Mouse (Mus musculus) embryonic facial prominence, embryonic 11.5 days (tissue): ENCODE measurements around the gene Ppip5k2. TPM values are rescaled to one million over a fixed set of nuclear protein-coding genes. Genes with fewer than 3 reads are reported as not detected.

Experiments used
- ATAC-seq: fragments of 200-750 bp; cut with Nextera tagmentation; replicated peaks from 2 replicates; pipeline ENCODE4 v1.8.0; 2017; ENCODE audit warnings: low read depth; ENCODE audit not compliant: insufficient number of reproducible peaks, low FRiP score, low TSS enrichment
- DNase-seq: peaks from one replicate; pipeline ENCODE4 v3.0.0-alpha.2; 2015; ENCODE audit warnings: low spot score
- H3K27ac ChIP-seq: fragments of 300-500 bp; sonication (generic); replicated peaks from 2 replicates; pipeline ENCODE4 v1.5.1; 2014; ENCODE audit warnings: mild to moderate bottlenecking, low read depth, low read length, control low read depth
- H3K27me3 ChIP-seq: fragments of 300-500 bp; sonication (generic); 2 replicates; pipeline ENCODE4 v1.6.1; 2014; ENCODE audit warnings: mild to moderate bottlenecking, low read length, moderate library complexity, mixed read lengths; ENCODE audit not compliant: control insufficient read depth, insufficient read depth
- H3K36me3 ChIP-seq: fragments of 300-500 bp; sonication (generic); replicated peaks from 2 replicates; pipeline ENCODE4 v1.6.1; 2014; ENCODE audit warnings: low read depth, mild to moderate bottlenecking, low read length, moderate library complexity, mixed read lengths; ENCODE audit not compliant: control insufficient read depth, insufficient read depth
- H3K4me1 ChIP-seq: fragments of 300-500 bp; sonication (generic); 2 replicates; pipeline ENCODE4 v1.6.1; 2014; ENCODE audit warnings: low read length, mixed read lengths; ENCODE audit not compliant: control insufficient read depth, insufficient read depth
- H3K4me2 ChIP-seq: fragments of 300-500 bp; sonication (generic); 2 replicates; pipeline ENCODE4 v1.6.1; 2014; ENCODE audit warnings: low read depth, mild to moderate bottlenecking, control low read depth, low read length, moderate library complexity
- H3K4me3 ChIP-seq: fragments of 300-500 bp; sonication (generic); 2 replicates; pipeline ENCODE4 v1.5.1; 2014; ENCODE audit warnings: low read depth, low read length, control low read depth
- H3K9ac ChIP-seq: fragments of 300-500 bp; sonication (generic); replicated peaks from 2 replicates; pipeline ENCODE4 v1.6.1; 2014; ENCODE audit warnings: mild to moderate bottlenecking, control low read depth, low read length
- H3K9me3 ChIP-seq: fragments of 300-500 bp; sonication (generic); replicated peaks from 2 replicates; pipeline ENCODE4 v1.6.1; 2016; ENCODE audit warnings: mild to moderate bottlenecking, low read length, inconsistent platforms, mixed read lengths; ENCODE audit not compliant: control insufficient read depth
- WGBS: fragments of 180-500 bp; shearing (Covaris S2); extraction: QIAGEN DNeasy Blood & Tissue Kit; methylation state at CpG from one replicate; pipeline ENCODE4 v1.1.7; 2014; 5-methylcytosine and 5-hydroxymethylcytosine counted together
- polyA plus RNA-seq: library from polyadenylated mRNA; unstranded; fragments of >200 nt; fragmentation: Nextera tagmentation; extraction: Ambion mirVana; gene quantifications from 2 replicates; pipeline ENCODE4 v1.2.1, GENCODE M21; 2014

Ppip5k2 gene
- polyA plus RNA-seq, 1 experiment from 2014 or later, result 52.0 TPM

DNA sequence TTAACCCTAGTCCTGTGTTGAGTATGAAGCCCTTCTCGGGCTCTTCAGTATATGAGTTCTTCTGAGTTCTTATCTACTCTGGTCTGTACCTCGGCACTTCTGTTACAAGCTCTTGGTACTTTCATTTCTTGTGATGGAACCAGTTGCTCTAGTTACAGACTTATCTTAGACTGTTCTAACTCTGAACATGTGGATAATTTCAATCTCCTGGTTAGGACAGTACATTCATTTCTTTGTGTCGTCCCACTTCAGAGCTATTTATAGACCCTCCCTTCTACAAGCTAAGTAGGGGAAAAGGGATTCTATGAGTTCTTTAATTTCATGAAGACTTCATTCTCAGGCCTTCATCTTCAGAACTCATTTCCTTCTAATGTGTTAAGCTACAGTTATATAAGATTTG is 17.5 kb upstream of the Ppip5k2 start:
- 94% methylated on average over 3 of the region's 3 CpGs for WGBS
- Histone ChIP-seq H3K9ac (no peak overlapping the region), H3K4me1 (no peaks in the 10 kb centered on the region), H3K27ac (no peak overlapping the region), H3K4me2 (no peak overlapping the region), H3K36me3 (no peaks in the 10 kb centered on the region), H3K9me3 (no peaks in the 10 kb centered on the region), H3K27me3 (no peaks in the 10 kb centered on the region), H3K4me3 (no peak overlapping the region)
- ATAC-seq (no peak), DNase-seq (no peak)

- no peak overlapping the region for H3K4me3 ChIP-seq
- H3K4me1 ChIP-seq, result no peaks in the 10 kb centered on the region
- DNase-seq, result no peak
- H3K27me3 ChIP-seq, result no peaks in the 10 kb centered on the region
- H3K9ac ChIP-seq, result no peak overlapping the region
- H3K9me3 ChIP-seq, result no peaks in the 10 kb centered on the region
- H3K27ac ChIP-seq, result no peak overlapping the region
- no peaks in the 10 kb centered on the region for H3K36me3 ChIP-seq
- H3K4me2 ChIP-seq, result no peak overlapping the region
- no peak for ATAC-seq
- 91% methylated on average over 11 of the region's 11 CpGs for WGBS
Measured at GRCm38 (mm10) chr1:97785685-97786393, 15.6 kb upstream of the Ppip5k2 start.

DNA sequence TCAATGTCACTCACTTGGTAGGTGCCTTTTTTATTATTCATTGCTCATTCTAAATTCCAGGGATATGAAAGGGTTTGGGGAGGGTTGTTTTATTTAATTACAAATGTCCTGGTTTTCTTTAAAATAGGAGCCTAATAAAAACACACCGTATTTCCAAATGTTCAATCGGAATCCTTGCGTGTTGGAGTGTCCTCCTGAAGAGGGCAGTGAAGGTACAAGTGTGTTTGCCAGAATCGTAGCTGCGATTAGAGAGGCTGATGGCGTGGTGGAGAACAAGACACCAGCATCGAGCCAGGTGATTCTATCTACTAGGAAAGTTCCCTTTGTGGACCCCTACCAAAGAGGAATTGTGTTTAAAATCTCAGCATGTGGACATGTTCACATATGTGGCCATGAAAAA is 14.7 kb upstream of the Ppip5k2 start:
- Histone ChIP-seq H3K9ac (no peak overlapping the region), H3K4me1 (no peaks in the 10 kb centered on the region), H3K27me3 (no peaks in the 10 kb centered on the region), H3K36me3 (no peaks in the 10 kb centered on the region), H3K27ac (no peak overlapping the region), H3K4me2 (no peak overlapping the region), H3K9me3 (no peaks in the 10 kb centered on the region), H3K4me3 (no peak overlapping the region)
- 80% methylated on average over 7 of the region's 7 CpGs for WGBS
- ATAC-seq, result no peak
- no peak for DNase-seq

DNA sequence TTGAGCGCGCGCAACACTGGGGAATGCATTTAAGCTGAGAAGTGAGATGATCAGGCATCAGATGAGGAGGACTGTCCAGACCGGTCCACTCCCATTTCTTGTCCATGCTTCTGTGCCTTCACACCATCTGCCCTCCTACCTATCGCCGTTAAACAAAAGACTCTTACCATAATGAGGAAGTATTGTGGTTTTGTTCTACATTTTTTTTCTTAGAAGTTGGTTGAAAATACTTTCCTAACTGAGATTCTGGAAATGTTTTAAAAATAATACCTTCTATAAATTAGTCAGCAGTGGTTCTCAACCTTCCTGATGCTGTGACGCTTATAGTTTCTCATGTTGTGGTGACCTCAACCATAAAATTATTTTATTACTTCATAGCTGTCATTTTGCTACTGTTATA is 11.5 kb upstream of the Ppip5k2 start:
- H3K4me1 ChIP-seq, result no peaks in the 10 kb centered on the region
- H3K9ac ChIP-seq, result no peak overlapping the region
- DNase-seq (no peak), ATAC-seq (no peak)
- no peaks in the 10 kb centered on the region for H3K36me3 ChIP-seq
- no peak overlapping the region for H3K27ac ChIP-seq
- WGBS, result 95% methylated on average over 7 of the region's 7 CpGs
- H3K9me3 ChIP-seq, result no peaks in the 10 kb centered on the region
- no peak overlapping the region for H3K4me2 ChIP-seq
- H3K4me3 ChIP-seq, result no peak overlapping the region
- no peaks in the 10 kb centered on the region for H3K27me3 ChIP-seq

GRCm38 (mm10) chr1:97773973-97774372 is 3.8 kb upstream of the Ppip5k2 start:
- ATAC-seq (no peak), DNase-seq (no peak)
- Histone ChIP-seq H3K9ac (no peak overlapping the region), H3K9me3 (no peaks in the 10 kb centered on the region), H3K4me2 (no peak overlapping the region), H3K4me1 (no peaks in the 10 kb centered on the region), H3K27ac (no peak overlapping the region), H3K4me3 (no peak overlapping the region), H3K27me3 (no peaks in the 10 kb centered on the region), H3K36me3 (no peaks in the 10 kb centered on the region)
- WGBS, result 95% methylated on average over 2 of the region's 2 CpGs

GRCm38 (mm10) chr1:97773362-97773761 is 3.2 kb upstream of the Ppip5k2 start:
- DNase-seq, result no peak
- Histone ChIP-seq H3K27me3 (no peaks in the 10 kb centered on the region), H3K4me3 (no peak overlapping the region), H3K27ac (no peak overlapping the region), H3K4me1 (no peaks in the 10 kb centered on the region), H3K9ac (no peak overlapping the region), H3K9me3 (no peaks in the 10 kb centered on the region), H3K36me3 (no peaks in the 10 kb centered on the region), H3K4me2 (no peak overlapping the region)
- WGBS, result 89% methylated on average over 6 of the region's 6 CpGs
- ATAC-seq, result no peak

DNA sequence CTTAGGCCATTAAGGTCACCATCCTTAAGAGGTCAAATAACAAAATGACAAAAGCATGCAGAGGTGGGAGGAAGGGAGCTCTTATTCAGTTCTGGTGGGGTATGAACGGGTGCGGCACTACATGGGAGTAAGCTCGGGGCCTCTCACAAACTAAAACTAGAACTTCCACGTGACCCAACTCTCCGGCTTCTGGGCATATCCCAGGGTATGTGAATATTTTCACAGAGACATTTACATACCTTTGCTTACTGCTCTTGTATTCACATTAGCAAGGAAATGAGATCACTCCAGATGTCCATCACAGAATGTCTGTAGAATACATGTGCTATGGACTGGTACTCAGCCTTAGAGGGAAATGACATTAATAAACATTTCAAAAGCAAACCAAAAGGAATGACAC is 1.5 kb upstream of the Ppip5k2 start:
- no peak overlapping the region for H3K4me3 ChIP-seq
- no peaks in the 10 kb centered on the region for H3K4me1 ChIP-seq
- H3K9ac ChIP-seq, result no peak overlapping the region
- H3K27ac ChIP-seq, result no peak overlapping the region
- ATAC-seq, result no peak
- no peak for DNase-seq
- no peaks in the 10 kb centered on the region for H3K27me3 ChIP-seq
- WGBS, result 97% methylated on average over 5 of the region's 5 CpGs
- no peak overlapping the region for H3K4me2 ChIP-seq
- no peaks in the 10 kb centered on the region for H3K36me3 ChIP-seq
- H3K9me3 ChIP-seq, result no peaks in the 10 kb centered on the region

DNA sequence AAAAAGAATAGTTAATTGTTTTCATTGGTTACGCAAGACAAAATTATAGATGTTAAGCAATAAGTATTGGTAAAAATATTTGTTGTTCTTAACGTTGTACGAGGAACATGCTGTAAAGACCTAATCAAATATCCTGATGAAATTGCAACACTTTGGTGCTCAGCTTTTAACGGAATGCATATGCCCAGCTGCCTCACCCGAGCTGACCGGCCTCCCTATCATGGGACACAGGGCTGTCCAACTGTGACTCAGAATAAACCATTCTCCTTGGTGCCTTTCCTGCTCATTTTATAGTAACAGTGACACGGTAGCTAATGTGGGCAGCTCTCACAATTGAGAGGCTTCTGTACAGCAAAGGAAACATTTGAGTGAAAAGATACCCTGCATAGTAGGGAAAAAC is 907 bp upstream of the Ppip5k2 start:
- WGBS, result 75% methylated on average over 7 of the region's 7 CpGs
- Histone ChIP-seq H3K9me3 (no peaks in the 10 kb centered on the region), H3K27ac (no peak overlapping the region), H3K4me3 (no peak overlapping the region), H3K9ac (no peak overlapping the region), H3K4me2 (no peak overlapping the region; the same call in 1 of the 2 replicates), H3K4me1 (no peaks in the 10 kb centered on the region), H3K27me3 (no peaks in the 10 kb centered on the region), H3K36me3 (no peaks in the 10 kb centered on the region)
- ATAC-seq, result no peak
- no peak for DNase-seq
